Mouse (Mus musculus) heart, adult 18-20 months (tissue): ENCODE results near the gene Rps2. TPM values are rescaled to one million over a fixed set of nuclear protein-coding genes. Genes with fewer than 3 reads are reported as not detected.

ENCODE experiments used
- DNase-seq, 2 experiments: peaks; one replicate each; pipeline ENCODE4 v3.0.0; 2021 to 2022; ENCODE audit warnings: mixed read lengths in 1 of 2
- total RNA-seq, 2 experiments: library from RNA; stranded (reverse); gene quantifications; 2 replicates each; pipeline ENCODE4 v1.2.3; 2021

The Rps2 gene
- total RNA-seq, 2 experiments from 2014 or later, result 701 to 738 TPM

- DNase-seq, result peak; percentile 71 to 85
Observed at GRCm38 (mm10) chr17:24732233-24732935, 14.5 kb downstream of the Rps2 start.

DNA sequence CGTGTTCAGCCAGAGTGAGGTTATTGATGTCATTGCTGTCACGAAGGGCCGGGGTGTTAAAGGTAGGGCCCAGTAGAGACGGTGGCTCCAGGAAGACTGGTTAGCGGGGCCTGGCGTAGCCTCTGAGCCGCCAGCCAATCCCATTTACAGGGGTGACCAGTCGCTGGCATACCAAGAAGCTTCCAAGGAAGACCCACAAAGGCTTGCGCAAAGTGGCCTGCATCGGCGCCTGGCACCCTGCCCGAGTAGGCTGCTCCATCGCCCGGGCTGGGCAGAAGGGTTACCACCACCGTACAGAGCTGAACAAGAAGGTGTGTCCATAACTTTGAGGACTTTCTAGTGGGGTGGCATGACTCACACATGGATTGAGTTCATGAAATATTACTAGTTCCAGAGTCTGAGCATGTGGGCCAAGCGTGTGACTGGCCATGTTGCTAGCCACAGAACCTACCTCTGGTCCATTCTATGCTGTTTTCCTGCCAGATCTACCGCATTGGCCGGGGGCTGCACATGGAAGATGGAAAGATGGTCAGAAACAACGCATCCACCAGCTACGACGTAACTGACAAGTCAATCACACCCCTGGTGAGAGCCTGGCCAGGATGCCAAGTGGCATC, 15.6 kb downstream of the Rps2 start:
- DNase-seq, result no peak

DNA sequence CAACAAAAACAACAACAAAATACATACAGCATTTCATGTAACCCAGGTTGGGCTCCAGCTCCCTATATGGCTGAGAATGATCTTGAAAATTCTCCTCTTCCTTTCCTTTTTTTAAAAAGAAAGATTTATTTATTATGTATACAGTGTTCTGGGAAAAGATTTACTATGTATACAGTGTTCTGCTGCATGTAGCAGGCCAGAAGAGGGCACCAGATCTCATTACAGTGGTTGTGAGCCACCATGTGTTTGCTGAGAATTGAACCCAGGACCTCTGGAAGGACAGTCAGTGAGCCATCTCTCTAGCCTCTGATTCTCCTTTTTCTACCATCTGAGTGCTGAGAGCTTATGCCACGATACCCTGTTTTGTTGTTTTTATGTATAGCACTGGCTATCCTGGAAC, 16.6 kb downstream of the Rps2 start:
- DNase-seq, result no peak

DNA sequence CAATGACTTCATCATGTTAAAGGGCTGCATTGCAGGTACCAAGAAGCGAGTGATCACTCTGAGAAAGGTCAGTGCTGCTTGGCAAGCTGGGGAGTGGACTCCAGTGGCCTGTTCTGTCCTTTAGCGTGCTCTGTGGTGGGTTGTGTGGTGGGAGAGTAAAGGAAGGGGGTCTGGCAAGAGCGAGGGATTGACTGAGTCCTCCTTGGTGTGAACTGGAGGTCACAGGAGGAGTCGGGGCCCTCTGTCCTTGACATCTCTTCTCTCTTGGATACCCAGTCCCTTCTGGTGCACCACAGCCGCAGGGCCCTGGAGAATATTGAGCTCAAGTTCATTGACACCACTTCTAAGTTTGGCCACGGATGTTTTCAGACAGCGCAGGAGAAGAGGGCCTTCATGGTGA, 17.5 kb downstream of the Rps2 start:
- no peak for DNase-seq

- peak; percentile 98 to 99 for DNase-seq
Observed at GRCm38 (mm10) chr17:24736330-24737051, 18.6 kb downstream of the Rps2 start, which contains the start of gene Msrb1. Msrb1 (plus strand) TSS chr17:24736642.

GRCm38 (mm10) chr17:24737135-24737810, 19.4 kb downstream of the Rps2 start:
- peak in 1 of 2 experiments; percentile 42 for DNase-seq

DNA sequence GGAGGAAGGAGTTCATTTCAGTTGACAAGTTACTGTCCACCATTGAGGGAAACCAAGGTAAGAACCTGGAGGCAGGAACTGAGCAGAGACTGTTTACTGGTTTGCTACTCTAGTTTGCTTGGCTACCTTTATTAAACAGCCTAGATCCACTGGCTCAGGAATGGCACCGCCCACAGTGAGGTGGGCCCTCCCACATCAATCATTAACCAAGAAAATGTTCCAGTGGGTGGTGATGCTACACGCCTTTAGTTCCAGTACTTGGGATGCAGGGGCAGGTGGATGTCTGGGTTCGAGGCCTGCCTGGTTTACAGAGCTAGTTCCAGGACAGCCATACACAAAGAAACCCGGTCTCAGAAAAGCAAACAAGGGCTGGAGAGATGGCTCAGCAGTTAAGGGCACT, 20.3 kb downstream of the Rps2 start:
- no peak for DNase-seq

DNA sequence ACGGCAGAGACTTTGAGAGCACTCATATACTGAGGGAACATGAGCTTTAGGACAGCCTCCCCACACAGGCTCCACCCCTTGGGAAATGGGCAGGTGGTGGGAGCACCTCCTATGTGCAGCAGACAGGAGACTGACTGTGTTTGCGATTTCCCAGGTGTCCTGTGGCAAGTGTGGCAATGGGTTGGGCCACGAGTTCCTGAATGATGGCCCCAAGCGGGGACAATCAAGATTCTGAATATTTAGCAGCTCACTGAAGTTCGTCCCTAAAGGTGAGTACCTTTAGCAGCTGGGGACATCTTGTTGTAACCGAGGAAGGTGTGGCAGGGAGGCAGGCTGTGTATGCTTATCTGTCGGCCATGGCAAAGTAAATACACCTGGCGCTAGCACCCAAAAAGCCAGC, 22.0 kb downstream of the Rps2 start:
- no peak for DNase-seq

DNA sequence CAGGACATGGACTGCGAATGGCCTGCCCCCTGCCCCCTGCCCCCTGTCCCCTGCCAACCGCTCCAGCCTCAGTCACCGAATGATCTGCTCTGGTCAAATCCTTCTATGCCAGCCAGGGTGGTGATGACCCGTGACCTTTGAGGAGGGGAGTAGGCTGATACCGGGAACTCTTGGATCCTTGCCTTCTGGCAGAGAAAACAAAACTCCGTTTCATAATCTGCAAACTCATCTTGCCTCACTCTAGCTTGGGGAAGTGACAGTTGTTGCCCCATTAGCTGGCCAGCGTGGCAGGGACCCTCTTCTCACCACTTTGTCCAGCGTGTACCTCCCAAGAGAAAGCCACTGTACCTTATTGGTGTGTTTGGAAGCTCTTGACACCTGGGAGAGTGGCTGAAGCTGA, 24.4 kb downstream of the Rps2 start:
- no peak for DNase-seq

GRCm38 (mm10) chr17:24743896-24744295, 26.0 kb downstream of the Rps2 start:
- no peak for DNase-seq

- no peak for DNase-seq
Observed at GRCm38 (mm10) chr17:24744381-24744780, 26.5 kb downstream of the Rps2 start.

DNA sequence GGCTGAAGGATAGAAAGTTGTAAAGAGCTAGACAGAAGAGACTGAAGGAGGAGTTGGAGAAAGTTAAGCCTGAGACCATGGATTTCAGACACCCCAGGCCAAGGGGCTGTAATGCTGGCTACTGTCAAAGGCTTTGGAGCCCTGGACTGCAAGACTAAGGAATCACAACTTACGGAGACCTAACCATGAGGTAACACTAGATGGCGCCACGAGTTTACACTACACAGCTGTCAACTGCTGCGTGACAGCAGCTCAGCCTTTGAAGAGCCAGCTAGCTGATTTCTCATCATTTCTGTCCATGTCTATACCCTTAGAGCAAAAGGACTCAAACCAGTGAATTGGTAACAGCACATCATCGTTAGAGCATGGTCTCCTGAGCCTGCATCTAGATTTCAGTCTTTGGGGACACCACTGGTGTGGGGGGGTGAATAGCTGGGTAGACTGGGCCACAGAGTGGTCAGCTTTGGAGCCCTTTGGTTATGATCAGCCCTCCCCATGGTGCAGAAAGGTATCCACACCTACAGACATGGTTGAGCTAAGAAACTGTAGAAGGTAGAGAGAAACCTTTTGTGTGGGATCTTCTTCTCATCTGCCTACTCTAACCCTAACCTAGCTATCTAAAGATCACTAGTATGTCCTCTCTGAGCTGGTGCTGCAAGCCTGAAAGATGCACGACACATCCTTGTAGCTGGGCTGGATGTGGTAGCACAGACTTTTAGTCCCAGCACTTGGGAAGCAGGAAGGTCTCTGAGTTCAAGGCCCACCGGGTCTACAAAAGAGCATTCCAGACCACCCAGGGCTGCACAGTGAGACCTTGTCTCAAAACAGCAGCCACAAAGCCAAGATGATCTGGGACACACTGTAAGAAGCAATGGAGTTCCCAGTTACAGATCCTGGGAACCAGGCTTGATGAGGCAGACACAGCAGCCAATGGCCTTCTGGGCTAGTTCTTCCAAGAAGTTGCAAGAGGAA, 27.9 kb downstream of the Rps2 start:
- DNase-seq, result peak; percentile 78 to 91

GRCm38 (mm10) chr17:24746986-24747385, 29.1 kb downstream of the Rps2 start:
- DNase-seq, result no peak

DNA sequence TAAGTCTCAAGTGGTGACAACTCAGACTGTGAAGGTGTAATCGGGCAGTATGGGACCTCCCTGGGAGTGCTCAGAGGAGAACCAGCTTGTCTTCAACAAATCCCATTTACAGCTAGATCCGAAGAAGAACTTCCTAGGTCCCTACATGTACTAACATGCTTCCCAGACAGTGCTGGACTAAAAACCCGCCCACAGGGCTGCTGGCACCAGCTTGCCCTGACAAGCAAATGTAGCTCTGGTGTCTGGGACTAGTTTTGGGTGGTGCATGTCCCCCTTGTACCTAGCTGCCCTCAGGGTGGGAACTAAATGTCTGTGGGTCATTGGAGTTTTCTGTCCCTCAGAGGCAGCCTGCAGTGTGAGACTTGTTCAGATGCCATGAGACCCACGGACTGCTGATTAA, 33.6 kb downstream of the Rps2 start:
- no peak for DNase-seq

DNA sequence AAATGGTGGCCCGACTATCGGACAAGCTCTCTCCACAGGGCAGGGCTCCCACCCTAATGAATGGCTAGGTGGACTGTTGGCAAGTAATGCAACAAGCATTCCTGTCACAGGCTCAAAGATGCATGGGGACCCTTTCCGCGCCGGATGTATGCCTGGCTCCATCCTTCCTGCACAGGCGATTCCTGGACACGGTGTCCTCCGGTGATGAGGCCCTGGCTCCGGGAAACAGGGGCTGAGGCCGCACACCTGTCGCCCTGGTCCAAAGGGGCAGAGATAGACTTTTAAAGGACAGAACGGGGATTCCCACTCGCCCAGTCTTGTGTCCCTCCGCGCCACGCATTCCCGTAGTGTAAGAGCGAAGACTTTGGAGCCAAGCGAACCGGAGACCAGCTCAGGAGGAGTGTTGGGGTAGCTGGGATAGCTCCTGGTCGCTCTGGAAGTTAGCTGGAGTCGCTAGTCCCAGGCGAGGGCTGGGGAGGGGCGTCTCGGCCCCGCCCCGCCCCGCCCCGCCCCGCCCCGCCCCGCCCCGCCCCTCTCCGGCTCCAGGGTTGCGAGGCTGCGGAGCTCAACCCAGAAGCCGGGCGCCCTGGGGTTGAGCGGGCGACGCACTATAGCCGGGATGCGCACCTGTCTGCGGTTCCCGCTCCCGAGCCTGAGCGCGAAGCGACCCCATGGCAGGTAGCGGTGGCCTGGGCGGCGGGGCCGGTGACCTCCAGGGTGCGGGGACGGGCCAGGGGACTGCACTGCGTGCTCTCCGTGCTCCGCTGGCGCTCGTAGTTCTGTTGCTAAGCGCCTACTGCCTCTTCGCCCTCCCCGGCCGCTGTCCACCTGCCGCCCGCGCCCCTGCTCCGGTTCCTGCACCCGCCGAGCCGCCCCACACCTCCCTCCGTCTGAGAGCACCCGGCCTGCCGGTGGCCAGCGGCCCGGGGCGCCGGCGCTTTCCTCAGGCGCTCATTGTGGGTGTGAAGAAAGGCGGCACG, 34.8 kb downstream of the Rps2 start, which contains the start of gene Hs3st6:
Gene Hs3st6 (plus strand): TSS at position 574 of the 980 bp plus-strand sequence.
- DNase-seq, result no peak

DNA sequence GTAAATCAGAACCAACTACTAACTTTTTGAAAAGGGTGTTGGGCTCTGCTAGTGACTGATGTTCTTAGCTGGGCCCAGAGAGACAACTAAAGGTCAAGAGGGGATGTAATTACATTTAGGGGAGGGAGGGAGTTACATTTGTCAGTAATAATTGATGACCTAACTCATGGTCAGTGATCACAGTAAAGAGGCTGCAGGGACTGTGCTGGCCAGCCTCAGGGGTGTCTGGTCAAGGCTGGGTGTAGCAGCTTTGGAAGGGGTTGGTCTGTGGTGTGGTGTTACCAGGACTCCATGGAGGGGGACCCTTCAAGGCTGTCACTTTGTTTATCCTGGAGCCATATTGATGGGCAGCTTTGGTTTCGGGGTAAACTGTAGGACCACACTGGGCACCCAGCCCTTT, 39.5 kb downstream of the Rps2 start:
- DNase-seq, result no peak

- no peak for DNase-seq
Observed at GRCm38 (mm10) chr17:24761121-24761520, 43.2 kb downstream of the Rps2 start.

- no peak for DNase-seq
Observed at GRCm38 (mm10) chr17:24765016-24765905, 47.3 kb downstream of the Rps2 start.

DNA sequence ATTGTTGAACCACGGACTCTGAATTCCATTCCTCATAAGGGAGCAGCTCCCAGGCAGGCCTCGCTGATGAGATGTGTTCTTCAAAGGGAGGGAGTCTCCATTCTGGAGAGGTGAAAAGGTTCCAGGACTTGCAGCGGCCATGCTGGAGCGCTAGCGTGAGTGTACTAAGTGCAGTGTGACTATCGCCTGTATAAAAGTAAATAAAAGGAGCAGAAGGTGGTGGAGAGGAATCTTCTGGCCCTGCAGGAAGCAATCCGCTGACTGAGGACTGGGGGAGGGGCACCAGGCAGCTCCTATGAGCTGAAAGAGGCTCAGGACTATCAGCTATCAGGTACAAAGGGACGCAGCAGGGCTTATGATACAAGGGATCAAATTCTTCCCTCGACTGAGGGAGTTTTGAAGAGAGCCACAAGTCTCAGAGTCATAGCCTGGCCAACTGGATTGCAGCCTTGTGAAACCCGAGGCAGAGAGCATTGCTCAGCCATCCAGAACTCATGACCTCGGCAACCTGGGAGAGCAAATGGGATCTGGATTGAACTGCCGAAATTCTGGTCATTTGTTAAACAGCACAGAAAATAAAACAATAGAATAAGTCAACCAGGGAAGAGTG, 48.5 kb downstream of the Rps2 start:
- no peak for DNase-seq
